Mouse (Mus musculus) CH12.LX (cell line): ENCODE results near the gene Klhdc8b. TPM values are rescaled to one million over a fixed set of nuclear protein-coding genes. Genes with fewer than 3 reads are reported as not detected.

ENCODE experiments used
- DNase-seq: peaks from one replicate; pipeline ENCODE4 v3.0.0-alpha.2; 2013; ENCODE audit errors: extremely low read depth
- H3K27ac ChIP-seq: 2 replicates; pipeline ENCODE4 v1.5.1; 2012; ENCODE audit warnings: low read depth, mild to moderate bottlenecking, control low read depth, moderate library complexity; ENCODE audit not compliant: insufficient read depth
- H3K27me3 ChIP-seq: replicated peaks from 2 replicates; pipeline ENCODE3; 2012; ENCODE audit warnings: inconsistent platforms
- H3K36me3 ChIP-seq, 2 experiments: replicated peaks in 1 of 2; 2 replicates each; pipeline versions ENCODE3 to v1.6.1; 2012; ENCODE audit warnings: inconsistent platforms in 1 of 2, low read length in 1 of 2, mild to moderate bottlenecking in 1 of 2, mixed read lengths in 1 of 2, moderate library complexity in 1 of 2; ENCODE audit not compliant: control insufficient read depth in 1 of 2, insufficient read depth in 1 of 2
- H3K4me1 ChIP-seq, 2 experiments: 2 replicates each; pipeline ENCODE4 v1.6.1; 2012; ENCODE audit warnings: inconsistent platforms in 1 of 2, moderate library complexity in 1 of 2; ENCODE audit not compliant: insufficient read depth in 2 of 2, control insufficient read depth in 1 of 2
- H3K4me2 ChIP-seq: 2 replicates; pipeline ENCODE4 v1.6.1; 2012; ENCODE audit warnings: low read depth, mild to moderate bottlenecking, control low read depth; ENCODE audit not compliant: poor library complexity, insufficient read depth, severe bottlenecking
- H3K4me3 ChIP-seq, 3 experiments: fragments of 150-350 bp in 1 of 3; sonication (generic) in 1 of 3; replicated peaks in 1 of 3; 2 replicates each; pipeline versions ENCODE3 to v1.5.1; 2011 to 2012; ENCODE audit warnings: low read depth in 2 of 3, low read length in 2 of 3, mild to moderate bottlenecking in 2 of 3, moderate library complexity in 2 of 3, control low read depth in 1 of 3, improper control_type of control experiment in 1 of 3, inconsistent platforms in 1 of 3, mixed read lengths in 1 of 3; ENCODE audit not compliant: poor library complexity in 1 of 3
- H3K79me2 ChIP-seq: replicated peaks from 2 replicates; pipeline ENCODE4 v1.6.1; 2012; ENCODE audit warnings: mild to moderate bottlenecking, moderate library complexity; ENCODE audit not compliant: control insufficient read depth, poor library complexity, insufficient read depth, severe bottlenecking; ENCODE audit errors: extremely low read depth
- H3K9ac ChIP-seq: 2 replicates; pipeline ENCODE4 v1.6.1; 2012; ENCODE audit warnings: low read depth, mild to moderate bottlenecking, control low read depth, moderate library complexity; ENCODE audit not compliant: insufficient read depth
- H3K9me3 ChIP-seq: replicated peaks from 2 replicates; pipeline ENCODE3; 2012; ENCODE audit warnings: low read length, inconsistent platforms, mixed read lengths
- HCFC1 ChIP-seq: IDR thresholded peaks from 2 replicates; pipeline ENCODE4 v1.6.1; 2012; ENCODE audit warnings: low read depth, mild to moderate bottlenecking, inconsistent platforms, low read length, improper control_type of control experiment
- KAT2A ChIP-seq: IDR thresholded peaks from 2 replicates; pipeline ENCODE4 v1.6.1; 2012; ENCODE audit warnings: low read length, improper control_type of control experiment, inconsistent platforms; ENCODE audit not compliant: insufficient replicate concordance
- RCOR1 ChIP-seq: conservative IDR thresholded peaks from 2 replicates; pipeline ENCODE4 v1.6.1; 2012; ENCODE audit warnings: low read depth, mild to moderate bottlenecking, inconsistent platforms, low read length, improper control_type of control experiment
- USF2 ChIP-seq: conservative IDR thresholded peaks from 2 replicates; pipeline ENCODE4 v1.6.1; 2011; ENCODE audit warnings: low read depth, low read length, improper control_type of control experiment
- dilution Hi-C: fragments of 300-500 bp; cut with MboI; formaldehyde crosslinking; loops from 2 replicates; pipeline ENCODE4 v1.14.3; 2020; ENCODE audit warnings: low sequenced_read_pairs; ENCODE audit not compliant: extremely low pct_unique_long_range_greater_than_20kb, extremely low pct_ligation_motif_present
- in situ Hi-C: fragments of 300-500 bp; cut with MboI; formaldehyde crosslinking; loops from 3 replicates; pipeline ENCODE4 v1.14.3; 2019; ENCODE audit warnings: low sequenced_read_pairs, low pct_ligation_motif_present, low pct_unique_long_range_greater_than_20kb, mixed read lengths
- polyA plus RNA-seq: library from polyadenylated mRNA; unstranded; fragments of >175 nt; gene quantifications from 2 replicates; pipeline ENCODE4 v1.2.1, GENCODE M21; 2012; ENCODE audit warnings: low read depth; ENCODE audit not compliant: insufficient read length
- total RNA-seq, 2 experiments: library from RNA; depleted of rRNA; stranded (reverse); fragments of 300-350 nt in 1 of 2; fragments of >200 nt in 1 of 2; gene quantifications; 2 replicates each; pipeline ENCODE4 v1.2.3; 2012 to 2014

Klhdc8b gene
- total and polyA plus RNA-seq, 3 experiments, result 1.9 to 5.2 (median 3.5) TPM

- Histone ChIP-seq H3K4me3 (no peak overlapping the region), H3K4me2 (no peak overlapping the region), H3K36me3 (peaks cover 0 to 3% of the 10 kb centered on the region in 2 experiments), H3K79me2 (no peaks in the 10 kb centered on the region), H3K4me1 (no peaks in the 10 kb centered on the region), H3K9me3 (no peaks in the 10 kb centered on the region), H3K27me3 (no peaks in the 10 kb centered on the region), H3K9ac (no peak overlapping the region), H3K27ac (no peak overlapping the region)
- in situ Hi-C loops, result no loop called here
- dilution Hi-C loops, result no loop called here
- no peak for DNase-seq
- no peak for TF ChIP-seq KAT2A
- no peak for TF ChIP-seq RCOR1
- no peak for TF ChIP-seq USF2
- TF ChIP-seq HCFC1, result no peak
Measured at GRCm38 (mm10) chr9:108398324-108398723, 63.1 kb downstream of the Klhdc8b start.

Other genes with a start within 250 kb of the Klhdc8b start
Only the 20 nearest of the 23 such genes appear.
- gene Nicn1, start 171.2 kb downstream of the Klhdc8b start, total RNA-seq (2012; rRNA removed), result 9.3 and 12.9 TPM in 2 replicates
- gene Nicn1, start 171.2 kb downstream of the Klhdc8b start, total RNA-seq (2014; rRNA removed), result 7.4 and 8.5 TPM in 2 replicates
- gene Nicn1, start 171.2 kb downstream of the Klhdc8b start, polyA plus RNA-seq, result 9.5 and 9.7 TPM in 2 replicates
- 2.2 and 2.7 TPM in 2 replicates for gene Amt, start 164.7 kb downstream of the Klhdc8b start, total RNA-seq (2012; rRNA removed)
- gene Amt, start 164.7 kb downstream of the Klhdc8b start, total RNA-seq (2014; rRNA removed), result 1.1 and 1.3 TPM in 2 replicates
- 1.5 and 2.1 TPM in 2 replicates for gene Amt, start 164.7 kb downstream of the Klhdc8b start, polyA plus RNA-seq
- 84.0 and 96.9 TPM in 2 replicates for gene Rhoa, start 155.5 kb downstream of the Klhdc8b start, total RNA-seq (2012; rRNA removed)
- 231 and 243 TPM in 2 replicates for gene Rhoa, start 155.5 kb downstream of the Klhdc8b start, total RNA-seq (2014; rRNA removed)
- gene Rhoa, start 155.5 kb downstream of the Klhdc8b start, polyA plus RNA-seq, result 308 TPM in 2 replicates
- gene Tcta, start 155.4 kb downstream of the Klhdc8b start, total RNA-seq (2012; rRNA removed), result 5.0 and 8.7 TPM in 2 replicates
- 7.3 and 7.4 TPM in 2 replicates for gene Tcta, start 155.4 kb downstream of the Klhdc8b start, total RNA-seq (2014; rRNA removed)
- 3.0 and 5.0 TPM in 2 replicates for gene Tcta, start 155.4 kb downstream of the Klhdc8b start, polyA plus RNA-seq
- 506 and 595 TPM in 2 replicates for gene Gpx1, start 122.7 kb downstream of the Klhdc8b start, total RNA-seq (2012; rRNA removed)
- 750 and 883 TPM in 2 replicates for gene Gpx1, start 122.7 kb downstream of the Klhdc8b start, total RNA-seq (2014; rRNA removed)
- 694 and 813 TPM in 2 replicates for gene Gpx1, start 122.7 kb downstream of the Klhdc8b start, polyA plus RNA-seq
- gene Usp4, start 113.7 kb downstream of the Klhdc8b start, total RNA-seq (2012; rRNA removed), result 72.8 and 74.6 TPM in 2 replicates
- gene Usp4, start 113.7 kb downstream of the Klhdc8b start, total RNA-seq (2014; rRNA removed), result 50.6 and 52.1 TPM in 2 replicates
- gene Usp4, start 113.7 kb downstream of the Klhdc8b start, polyA plus RNA-seq, result 86.3 and 93.5 TPM in 2 replicates
- gene 1700102P08Rik, start 68.8 kb downstream of the Klhdc8b start, total RNA-seq (2012; rRNA removed), result 0.21 TPM in 2 replicates
- 0.59 TPM in 1 of 2 replicates, not detected in the other for gene 1700102P08Rik, start 68.8 kb downstream of the Klhdc8b start, total RNA-seq (2014; rRNA removed)
- 0.26 TPM in 1 of 2 replicates, not detected in the other for gene 1700102P08Rik, start 68.8 kb downstream of the Klhdc8b start, polyA plus RNA-seq
- gene Ccdc36, start 33.1 kb downstream of the Klhdc8b start, total RNA-seq (2012; rRNA removed), result 0.04 TPM in 2 replicates
- gene Ccdc36, start 33.1 kb downstream of the Klhdc8b start, total RNA-seq (2014; rRNA removed), result 0.13 and 0.20 TPM in 2 replicates
- gene Ccdc36, start 33.1 kb downstream of the Klhdc8b start, polyA plus RNA-seq, result 0.13 TPM in 1 of 2 replicates, not detected in the other
- gene BC048562, start 25.1 kb downstream of the Klhdc8b start, total RNA-seq (2012; rRNA removed), result not detected in 2 replicates
- gene BC048562, start 25.1 kb downstream of the Klhdc8b start, total RNA-seq (2014; rRNA removed), result not detected in 2 replicates
- gene BC048562, start 25.1 kb downstream of the Klhdc8b start, polyA plus RNA-seq, result not detected in 2 replicates
- gene Ccdc71, start 1.1 kb downstream of the Klhdc8b start, total RNA-seq (2012; rRNA removed), result 16.1 and 19.3 TPM in 2 replicates
- gene Ccdc71, start 1.1 kb downstream of the Klhdc8b start, total RNA-seq (2014; rRNA removed), result 13.0 and 14.5 TPM in 2 replicates
- gene Ccdc71, start 1.1 kb downstream of the Klhdc8b start, polyA plus RNA-seq, result 29.0 and 33.0 TPM in 2 replicates
- 0.08 and 0.89 TPM in 2 replicates for gene Lamb2, start 18.2 kb upstream of the Klhdc8b start, total RNA-seq (2012; rRNA removed)
- gene Lamb2, start 18.2 kb upstream of the Klhdc8b start, total RNA-seq (2014; rRNA removed), result 0.04 TPM in 1 of 2 replicates, not detected in the other
- 0.11 and 0.17 TPM in 2 replicates for gene Lamb2, start 18.2 kb upstream of the Klhdc8b start, polyA plus RNA-seq
- gene Usp19, start 29.0 kb upstream of the Klhdc8b start, total RNA-seq (2012; rRNA removed), result 68.7 and 69.9 TPM in 2 replicates
- gene Usp19, start 29.0 kb upstream of the Klhdc8b start, total RNA-seq (2014; rRNA removed), result 36.5 TPM in 2 replicates
- gene Usp19, start 29.0 kb upstream of the Klhdc8b start, polyA plus RNA-seq, result 84.2 and 106 TPM in 2 replicates
- gene Qars, start 46.1 kb upstream of the Klhdc8b start, total RNA-seq (2012; rRNA removed), result 271 and 322 TPM in 2 replicates
- 188 and 229 TPM in 2 replicates for gene Qars, start 46.1 kb upstream of the Klhdc8b start, total RNA-seq (2014; rRNA removed)
- 270 and 293 TPM in 2 replicates for gene Qars, start 46.1 kb upstream of the Klhdc8b start, polyA plus RNA-seq
- gene Qrich1, start 55.2 kb upstream of the Klhdc8b start, total RNA-seq (2012; rRNA removed), result 104 and 115 TPM in 2 replicates
- gene Qrich1, start 55.2 kb upstream of the Klhdc8b start, total RNA-seq (2014; rRNA removed), result 117 and 118 TPM in 2 replicates
- 61.5 and 72.1 TPM in 2 replicates for gene Qrich1, start 55.2 kb upstream of the Klhdc8b start, polyA plus RNA-seq
- 405 and 494 TPM in 2 replicates for gene Impdh2, start 98.7 kb upstream of the Klhdc8b start, total RNA-seq (2012; rRNA removed)
- 464 and 485 TPM in 2 replicates for gene Impdh2, start 98.7 kb upstream of the Klhdc8b start, total RNA-seq (2014; rRNA removed)
- gene Impdh2, start 98.7 kb upstream of the Klhdc8b start, polyA plus RNA-seq, result 472 and 483 TPM in 2 replicates
- gene Ndufaf3, start 105.9 kb upstream of the Klhdc8b start, total RNA-seq (2012; rRNA removed), result 24.6 and 25.7 TPM in 2 replicates
- gene Ndufaf3, start 105.9 kb upstream of the Klhdc8b start, total RNA-seq (2014; rRNA removed), result 15.3 and 15.7 TPM in 2 replicates
- 27.2 and 30.7 TPM in 2 replicates for gene Ndufaf3, start 105.9 kb upstream of the Klhdc8b start, polyA plus RNA-seq
- gene Dalrd3, start 108.3 kb upstream of the Klhdc8b start, total RNA-seq (2012; rRNA removed), result 110 and 119 TPM in 2 replicates
- gene Dalrd3, start 108.3 kb upstream of the Klhdc8b start, total RNA-seq (2014; rRNA removed), result 52.6 and 57.4 TPM in 2 replicates
- gene Dalrd3, start 108.3 kb upstream of the Klhdc8b start, polyA plus RNA-seq, result 100 and 114 TPM in 2 replicates
- 14.3 and 17.8 TPM in 2 replicates for gene Wdr6, start 117.2 kb upstream of the Klhdc8b start, total RNA-seq (2012; rRNA removed)
- gene Wdr6, start 117.2 kb upstream of the Klhdc8b start, total RNA-seq (2014; rRNA removed), result 9.1 and 9.8 TPM in 2 replicates
- gene Wdr6, start 117.2 kb upstream of the Klhdc8b start, polyA plus RNA-seq, result 14.9 and 16.3 TPM in 2 replicates
- 9.1 and 11.0 TPM in 2 replicates for gene P4htm, start 136.1 kb upstream of the Klhdc8b start, total RNA-seq (2012; rRNA removed)
- 4.8 and 5.4 TPM in 2 replicates for gene P4htm, start 136.1 kb upstream of the Klhdc8b start, total RNA-seq (2014; rRNA removed)
- 7.9 and 9.5 TPM in 2 replicates for gene P4htm, start 136.1 kb upstream of the Klhdc8b start, polyA plus RNA-seq
- 28.1 and 29.0 TPM in 2 replicates for gene Arih2, start 187.8 kb upstream of the Klhdc8b start, total RNA-seq (2012; rRNA removed)
- 33.5 and 41.2 TPM in 2 replicates for gene Arih2, start 187.8 kb upstream of the Klhdc8b start, total RNA-seq (2014; rRNA removed)
- gene Arih2, start 187.8 kb upstream of the Klhdc8b start, polyA plus RNA-seq, result 35.3 and 36.6 TPM in 2 replicates